Mouse (Mus musculus) kidney, adult 2 months (tissue): Measurements from ENCODE around the gene Lasp1.

Source experiments
- CTCF ChIP-seq: fragments of 200-500 bp; conservative IDR thresholded peaks from 2 replicates; pipeline ENCODE4 v1.5.1; 2011; ENCODE audit warnings: low read depth, mild to moderate bottlenecking, control low read depth, low read length, moderate library complexity, mixed read lengths; ENCODE audit not compliant: insufficient read depth, insufficient read length
- POLR2A ChIP-seq: fragments of 200-500 bp; IDR thresholded peaks from one replicate; pipeline ENCODE4 v1.6.1; 2011; ENCODE audit warnings: low read depth, low read length, control low read depth

DNA sequence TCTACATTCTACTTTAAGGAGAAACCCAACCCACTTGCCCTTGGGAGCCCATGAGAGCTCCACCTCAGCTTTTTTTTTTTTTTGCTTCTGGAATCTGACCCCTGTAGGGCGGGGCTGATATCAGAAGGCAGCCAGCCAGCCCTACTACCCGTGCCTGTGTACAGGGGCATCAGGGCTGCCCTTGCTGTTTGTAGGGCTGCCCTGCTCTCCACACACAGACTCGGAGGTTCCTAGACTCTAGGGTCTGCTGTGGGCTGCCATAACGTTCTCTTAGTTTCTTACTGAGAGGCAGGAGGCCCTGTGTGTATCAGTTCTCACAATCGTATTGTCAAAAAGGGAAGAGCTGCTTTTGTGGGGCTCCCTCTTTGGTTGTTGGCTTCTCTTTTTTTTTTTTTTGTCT lies 18.6 kb downstream of the Lasp1 start:
- no peak for TF ChIP-seq POLR2A
- no peak for TF ChIP-seq CTCF
